Mouse (Mus musculus) MEL (cell line): Measurements from ENCODE around the gene Rpl13a. TPM values are rescaled to one million over a fixed set of nuclear protein-coding genes. Genes with fewer than 3 reads are reported as not detected.

Experiments used
- DNase-seq: peaks from one replicate; pipeline ENCODE4 v3.0.0; 2011; ENCODE audit warnings: low read depth, low spot score
- H3K27ac ChIP-seq: 2 replicates; pipeline ENCODE4 v1.5.1; 2012; ENCODE audit warnings: low read depth, mild to moderate bottlenecking, control low read depth, low read length, moderate library complexity; ENCODE audit not compliant: control insufficient read depth
- H3K27me3 ChIP-seq, 2 experiments: fragments of 150-350 bp in 1 of 2; sonication (generic) in 1 of 2; 2 replicates each; pipeline ENCODE4 v1.6.1; 2012; ENCODE audit warnings: low read length in 2 of 2, mild to moderate bottlenecking in 2 of 2, improper control_type of control experiment in 1 of 2, moderate library complexity in 1 of 2; ENCODE audit not compliant: insufficient read depth in 2 of 2, control insufficient read depth in 1 of 2
- H3K36me3 ChIP-seq, 2 experiments: 2 replicates each; pipeline ENCODE4 v1.6.1; 2012 to 2014; ENCODE audit warnings: low read length in 2 of 2, improper control_type of control experiment in 1 of 2, inconsistent platforms in 1 of 2, mild to moderate bottlenecking in 1 of 2; ENCODE audit not compliant: insufficient read depth in 2 of 2, control insufficient read depth in 1 of 2
- H3K4me1 ChIP-seq, 2 experiments: fragments of 150-350 bp in 1 of 2; sonication (generic) in 1 of 2; 2 replicates each; pipeline ENCODE4 v1.6.1; 2012; ENCODE audit warnings: low read length in 2 of 2, improper control_type of control experiment in 1 of 2, mild to moderate bottlenecking in 1 of 2; ENCODE audit not compliant: insufficient read depth in 2 of 2, control insufficient read depth in 1 of 2
- H3K4me3 ChIP-seq, 2 experiments: fragments of 150-350 bp in 1 of 2; sonication (generic) in 1 of 2; 2 replicates each; pipeline ENCODE4 v1.5.1; 2012; ENCODE audit warnings: low read depth in 2 of 2, low read length in 2 of 2, mild to moderate bottlenecking in 2 of 2, moderate library complexity in 2 of 2, control low read depth in 1 of 2, improper control_type of control experiment in 1 of 2; ENCODE audit not compliant: control insufficient read depth in 1 of 2, insufficient read depth in 1 of 2
- H3K79me2 ChIP-seq: 2 replicates; pipeline ENCODE4 v1.6.1; 2012; ENCODE audit warnings: mild to moderate bottlenecking, low read length, moderate library complexity; ENCODE audit not compliant: control insufficient read depth, poor library complexity, insufficient read depth
- H3K9ac ChIP-seq: 2 replicates; pipeline ENCODE4 v1.6.1; 2012; ENCODE audit warnings: low read depth, mild to moderate bottlenecking, control low read depth, low read length, moderate library complexity; ENCODE audit not compliant: control insufficient read depth, poor library complexity, severe bottlenecking
- H3K9me3 ChIP-seq: fragments of 150-350 bp; sonication (generic); replicated peaks from 2 replicates; pipeline ENCODE4 v1.6.1; 2012; ENCODE audit warnings: mild to moderate bottlenecking, low read length, improper control_type of control experiment, moderate library complexity; ENCODE audit not compliant: insufficient read depth
- CHD1 ChIP-seq: IDR thresholded peaks from 2 replicates; pipeline ENCODE4 v1.6.1; 2012; ENCODE audit warnings: low read depth, mild to moderate bottlenecking, inconsistent platforms, low read length, improper control_type of control experiment
- CTCF ChIP-seq, 3 experiments: IDR thresholded peaks in 2 of 3; conservative IDR thresholded peaks in 1 of 3; 2 replicates each; pipeline ENCODE4 v1.5.1; 2011 to 2012; ENCODE audit warnings: low read length in 3 of 3, low read depth in 2 of 3, mild to moderate bottlenecking in 2 of 3, improper control_type of control experiment in 1 of 3, inconsistent platforms in 1 of 3, mixed read lengths in 1 of 3, moderate library complexity in 1 of 3; ENCODE audit not compliant: control insufficient read depth in 1 of 3, insufficient read depth in 1 of 3, poor library complexity in 1 of 3, severe bottlenecking in 1 of 3
- E2F4 ChIP-seq: IDR thresholded peaks from 2 replicates; pipeline ENCODE4 v1.6.1; 2011; ENCODE audit warnings: low read depth, low read length, improper control_type of control experiment, borderline replicate concordance
- ELF1 ChIP-seq: IDR thresholded peaks from 2 replicates; pipeline ENCODE4 v1.6.1; 2014; ENCODE audit warnings: low read depth, mild to moderate bottlenecking, inconsistent platforms, low read length, improper control_type of control experiment, moderate library complexity
- EP300 ChIP-seq, 2 experiments: IDR thresholded peaks; 2 replicates each; pipeline ENCODE4 v1.6.1; 2011; ENCODE audit warnings: improper control_type of control experiment in 2 of 2, low read length in 2 of 2, low read depth in 1 of 2, mild to moderate bottlenecking in 1 of 2
- ETS1 ChIP-seq: IDR thresholded peaks from 2 replicates; pipeline ENCODE4 v1.6.1; 2012; ENCODE audit warnings: low read depth, mild to moderate bottlenecking, inconsistent platforms, low read length, improper control_type of control experiment, moderate library complexity
- GABPA ChIP-seq: IDR thresholded peaks from 2 replicates; pipeline ENCODE4 v1.6.1; 2012; ENCODE audit warnings: low read depth, mild to moderate bottlenecking, inconsistent platforms, low read length, improper control_type of control experiment, moderate library complexity
- GATA1 ChIP-seq: IDR thresholded peaks from 2 replicates; pipeline ENCODE4 v1.6.1; 2011; ENCODE audit warnings: low read depth, low read length, improper control_type of control experiment
- JUND ChIP-seq: IDR thresholded peaks from 2 replicates; pipeline ENCODE4 v1.6.1; 2011; ENCODE audit warnings: low read depth, mild to moderate bottlenecking, improper control_type of control experiment, low read length
- MAFK ChIP-seq: IDR thresholded peaks from 2 replicates; pipeline ENCODE4 v1.6.1; 2011; ENCODE audit warnings: low read depth, mild to moderate bottlenecking, low read length, improper control_type of control experiment, borderline replicate concordance
- MAX ChIP-seq: IDR thresholded peaks from 2 replicates; pipeline ENCODE4 v1.6.1; 2011; ENCODE audit warnings: low read length, improper control_type of control experiment
- MAZ ChIP-seq: IDR thresholded peaks from 2 replicates; pipeline ENCODE4 v1.6.1; 2012; ENCODE audit warnings: low read depth, mild to moderate bottlenecking, inconsistent platforms, low read length, improper control_type of control experiment
- MEF2A ChIP-seq: IDR thresholded peaks from 2 replicates; pipeline ENCODE4 v1.6.1; 2014; ENCODE audit warnings: low read depth, mild to moderate bottlenecking, inconsistent platforms, low read length, improper control_type of control experiment; ENCODE audit not compliant: poor library complexity, insufficient replicate concordance, severe bottlenecking; ENCODE audit errors: extremely low read depth
- MYC ChIP-seq: IDR thresholded peaks from 2 replicates; pipeline ENCODE4 v1.6.1; 2011; ENCODE audit warnings: low read depth, mild to moderate bottlenecking, low read length, improper control_type of control experiment, moderate library complexity
- NELFE ChIP-seq: IDR thresholded peaks from 2 replicates; pipeline ENCODE4 v1.6.1; 2011; ENCODE audit warnings: low read depth, low read length, improper control_type of control experiment
- POLR2A ChIP-seq, 2 experiments: IDR thresholded peaks; 2 replicates each; pipeline ENCODE4 v1.6.1; 2011 to 2012; ENCODE audit warnings: low read length in 2 of 2, mild to moderate bottlenecking in 2 of 2, control low read depth in 1 of 2, improper control_type of control experiment in 1 of 2, low read depth in 1 of 2, moderate library complexity in 1 of 2; ENCODE audit not compliant: control insufficient read depth in 1 of 2, insufficient read depth in 1 of 2, poor library complexity in 1 of 2
- POLR2AphosphoS5 ChIP-seq: IDR thresholded peaks from 2 replicates; pipeline ENCODE4 v1.6.1; 2012; ENCODE audit warnings: low read depth, borderline replicate concordance, mild to moderate bottlenecking, inconsistent platforms, low read length, moderate library complexity, mixed read lengths
- RAD21 ChIP-seq: IDR thresholded peaks from 2 replicates; pipeline ENCODE4 v1.6.1; 2011; ENCODE audit warnings: mild to moderate bottlenecking, low read depth, low read length, improper control_type of control experiment
- SIN3A ChIP-seq: IDR thresholded peaks from 2 replicates; pipeline ENCODE4 v1.6.1; 2012; ENCODE audit warnings: low read length, improper control_type of control experiment, inconsistent platforms
- SMC3 ChIP-seq: IDR thresholded peaks from 2 replicates; pipeline ENCODE4 v1.6.1; 2011; ENCODE audit warnings: low read depth, low read length, improper control_type of control experiment
- TAL1 ChIP-seq: IDR thresholded peaks from 2 replicates; pipeline ENCODE4 v1.6.1; 2012; ENCODE audit warnings: mild to moderate bottlenecking, inconsistent platforms, low read length, moderate library complexity, mixed read lengths
- TCF12 ChIP-seq: IDR thresholded peaks from 2 replicates; pipeline ENCODE4 v1.6.1; 2014; ENCODE audit warnings: low read depth, mild to moderate bottlenecking, inconsistent platforms, low read length, improper control_type of control experiment, moderate library complexity
- ZC3H11A ChIP-seq: IDR thresholded peaks from 2 replicates; pipeline ENCODE4 v1.6.1; 2012; ENCODE audit warnings: low read depth, mild to moderate bottlenecking, inconsistent platforms, low read length, improper control_type of control experiment
- ZMIZ1 ChIP-seq: IDR thresholded peaks from 2 replicates; pipeline ENCODE4 v1.6.1; 2012; ENCODE audit warnings: low read depth, mild to moderate bottlenecking, inconsistent platforms, low read length, improper control_type of control experiment, moderate library complexity
- ZNF384 ChIP-seq: IDR thresholded peaks from 2 replicates; pipeline ENCODE4 v1.6.1; 2012; ENCODE audit warnings: low read depth, mild to moderate bottlenecking, inconsistent platforms, low read length, improper control_type of control experiment
- polyA plus RNA-seq, 2 experiments: library from polyadenylated mRNA; stranded (reverse) in 1 of 2; unstranded in 1 of 2; fragments of >175 nt in 1 of 2; fragments of >200 nt in 1 of 2; gene quantifications; 2 replicates each; pipeline versions ENCODE4 v1.2.1 to v1.2.4; 2012; ENCODE audit warnings: low replicate concordance in 2 of 2, low read depth in 1 of 2; ENCODE audit not compliant: insufficient read length in 2 of 2, insufficient read depth in 1 of 2, missing spikeins in 1 of 2
- total RNA-seq: library from RNA; depleted of rRNA; stranded (reverse); fragments of 300-350 nt; gene quantifications from 2 replicates; pipeline ENCODE4 v1.2.3, GENCODE M21; 2012

Gene Rpl13a
- total and polyA plus RNA-seq, 3 experiments, result 2,091 to 3,727 (median 3,160) TPM

DNA sequence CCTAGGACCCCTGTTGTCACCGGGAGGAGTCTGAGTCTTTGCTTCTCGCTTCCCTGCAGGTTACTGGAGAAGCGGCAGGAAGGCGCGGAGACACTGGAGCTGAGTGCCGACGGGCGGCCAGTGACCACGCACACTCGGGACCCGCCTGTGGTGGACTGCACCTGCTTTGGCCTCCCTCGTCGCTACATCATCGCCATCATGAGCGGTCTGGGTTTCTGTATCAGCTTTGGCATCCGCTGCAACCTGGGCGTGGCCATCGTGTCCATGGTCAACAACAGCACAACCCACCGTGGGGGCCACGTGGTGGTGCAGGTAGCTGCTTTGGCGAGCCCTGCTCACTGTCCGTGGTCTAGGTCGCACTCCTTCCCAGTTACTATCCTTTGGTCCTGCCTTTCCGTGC is 40.1 kb upstream of the Rpl13a start:
- Histone ChIP-seq H3K4me3 (no peak overlapping the region), H3K27ac (no peak overlapping the region), H3K4me1 (no peaks in the 10 kb centered on the region), H3K9me3 (no peaks in the 10 kb centered on the region), H3K9ac (no peak overlapping the region), H3K79me2 (no peaks in the 10 kb centered on the region), H3K36me3 (no peaks in the 10 kb centered on the region), H3K27me3 (peaks cover 4 to 9% of the 10 kb centered on the region in 2 experiments)
- DNase-seq, result no peak
- TF ChIP-seq JUND, result no peak
- no peak for TF ChIP-seq ZC3H11A
- TF ChIP-seq EP300 (IDR thresholded peaks at IDR 0.05; ENCODE audit: low read depth in 1 of 2, low read length in 2 of 2), result no peak
- TF ChIP-seq RAD21, result no peak
- TF ChIP-seq E2F4, result no peak
- TF ChIP-seq CTCF (IDR thresholded peaks at IDR 0.05 in 2 of 3, conservative IDR thresholded peaks at IDR 0.05 in 1 of 3; ENCODE audit: control insufficient read depth in 1 of 3, insufficient read depth in 1 of 3, low read depth in 2 of 3, low read length in 3 of 3, poor library complexity in 1 of 3, severe bottlenecking in 1 of 3), result no peak
- TF ChIP-seq MYC, result no peak
- TF ChIP-seq CHD1, result no peak
- no peak for TF ChIP-seq ETS1
- no peak for TF ChIP-seq GABPA
- no peak for TF ChIP-seq MAX
- TF ChIP-seq MAFK, result no peak
- TF ChIP-seq ELF1, result no peak
- no peak for TF ChIP-seq TAL1

DNA sequence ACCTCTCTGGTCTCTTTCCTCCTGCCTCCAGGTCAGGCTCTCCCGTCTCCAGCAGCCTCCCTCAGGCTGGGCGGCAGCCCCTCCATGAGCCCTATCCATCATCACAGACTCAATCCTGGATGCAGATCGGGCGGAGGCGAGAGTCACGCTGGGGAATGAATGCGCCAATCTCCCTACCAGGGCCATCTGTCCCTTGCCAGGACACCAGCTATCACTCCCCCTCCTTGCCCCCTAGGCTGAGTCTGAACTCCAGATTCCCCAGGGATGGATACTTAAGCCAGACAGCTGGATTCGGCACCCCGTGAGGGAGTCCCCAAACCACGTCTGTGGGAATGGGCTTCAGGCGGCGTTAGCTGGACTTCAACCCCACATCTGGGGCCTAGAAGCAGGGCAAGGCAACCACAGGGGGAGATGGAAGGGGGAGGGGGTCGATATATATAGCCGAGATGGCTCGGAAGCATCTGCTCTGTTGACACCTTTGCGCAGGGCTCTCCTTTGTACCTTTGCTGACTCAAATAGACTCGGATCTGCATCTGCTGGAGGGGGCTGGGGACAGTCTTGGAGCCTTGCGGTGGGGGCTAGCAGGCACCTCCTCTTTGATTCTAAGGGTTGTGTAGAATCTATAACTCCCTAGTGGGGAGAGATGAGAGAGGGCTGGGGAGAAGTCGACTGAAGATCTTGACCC is 39.3 kb upstream of the Rpl13a start:
- Histone ChIP-seq H3K9me3 (no peaks in the 10 kb centered on the region), H3K27me3 (peaks cover 4 to 9% of the 10 kb centered on the region in 2 experiments), H3K4me1 (no peaks in the 10 kb centered on the region), H3K36me3 (no peaks in the 10 kb centered on the region), H3K9ac (no peak overlapping the region), H3K27ac (no peak overlapping the region), H3K79me2 (no peaks in the 10 kb centered on the region), H3K4me3 (no peak overlapping the region)
- no peak for TF ChIP-seq GABPA
- TF ChIP-seq TCF12, result no peak
- no peak for TF ChIP-seq MAZ
- TF ChIP-seq ZMIZ1, result no peak
- TF ChIP-seq SMC3, result no peak
- TF ChIP-seq CTCF (IDR thresholded peaks at IDR 0.05 in 2 of 3, conservative IDR thresholded peaks at IDR 0.05 in 1 of 3; ENCODE audit: control insufficient read depth in 1 of 3, insufficient read depth in 1 of 3, low read depth in 2 of 3, low read length in 3 of 3, poor library complexity in 1 of 3, severe bottlenecking in 1 of 3), result no peak
- no peak for TF ChIP-seq GATA1
- TF ChIP-seq NELFE, result no peak
- no peak for TF ChIP-seq SIN3A
- TF ChIP-seq POLR2A (IDR thresholded peaks at IDR 0.05; ENCODE audit: control insufficient read depth in 1 of 2, insufficient read depth in 1 of 2, low read depth in 1 of 2, low read length in 2 of 2, poor library complexity in 1 of 2), result no peak
- TF ChIP-seq MEF2A, result no peak
- no peak for TF ChIP-seq ZNF384
- no peak for TF ChIP-seq TAL1
- TF ChIP-seq POLR2AphosphoS5, result no peak
- no peak for DNase-seq
